Mouse (Mus musculus) heart, postnatal 0 days (tissue): ENCODE data around the gene Rfc2.

ENCODE experiments used
- CTCF ChIP-seq: IDR thresholded peaks from 2 replicates; pipeline ENCODE4 v1.5.1; 2016; ENCODE audit warnings: antibody characterized with exemption, control low read depth, low read depth
- EP300 ChIP-seq: IDR thresholded peaks from 2 replicates; pipeline ENCODE4 v1.6.1; 2016; ENCODE audit warnings: antibody characterized with exemption, low read depth

GRCm38 (mm10) chr5:134620457-134620856 is 39.3 kb downstream of the Rfc2 start:
- TF ChIP-seq EP300 (no peak), CTCF (no peak)
